In the genomic region with DNA sequence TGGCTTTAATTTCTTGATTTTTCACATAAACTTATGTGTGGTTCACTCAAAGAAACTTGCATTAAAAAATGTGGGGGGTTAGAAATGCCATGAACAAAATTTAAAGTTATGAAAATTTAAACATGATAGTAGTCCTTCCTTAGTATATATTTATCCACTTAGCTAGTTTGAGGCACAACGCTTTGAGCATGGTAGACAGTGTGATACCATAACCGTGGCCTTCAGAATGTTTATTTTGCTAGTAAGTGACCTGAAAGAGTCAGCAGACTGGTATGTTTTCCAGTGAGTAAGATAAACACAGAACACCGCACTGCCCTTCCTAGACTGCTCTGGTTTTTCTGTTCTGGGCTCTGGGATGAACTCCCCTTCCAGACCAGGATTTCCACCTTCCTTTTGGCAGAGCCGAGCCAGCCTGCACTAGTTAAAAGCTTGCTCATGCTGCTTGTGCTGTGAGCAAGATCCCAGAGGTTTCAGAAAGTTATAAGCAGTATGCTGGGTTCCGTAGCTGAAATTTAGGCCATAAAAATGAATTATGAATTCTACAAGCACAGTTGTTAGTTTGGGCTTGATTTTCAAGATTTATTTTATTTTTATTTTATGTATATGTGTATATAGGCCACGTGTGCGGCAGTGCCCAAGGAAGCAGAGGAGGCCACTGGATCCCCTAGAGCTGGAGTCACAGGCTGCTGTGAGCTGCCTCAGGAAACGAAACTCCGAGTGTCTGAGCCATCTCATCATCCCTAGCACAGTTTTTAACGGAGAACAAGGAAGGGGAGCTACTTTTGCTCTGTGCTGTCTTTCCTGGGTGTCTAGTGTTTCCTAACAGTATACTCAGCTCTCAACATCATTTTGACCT, we compare ENCODE assay signal across 15 mouse cellular contexts. TPM values are rescaled to one million over a fixed set of nuclear protein-coding genes. Genes with fewer than 3 reads are reported as not detected.
DNase-seq lines count a peak whose midpoint lies in the region; ATAC-seq lines count a peak whose summit lies in the region.
"Had no signal": no experiment of that assay in that cellular context is flagged by ENCODE, and none has a peak within 500 bp of the region (broad histone marks: within the 10 kb centered on the region; RNA-seq: fewer than 3 reads in every experiment).

No protein-coding gene starts in this region.

- H3K4me3 ChIP-seq in heart, embryonic 11.5 days (ENCODE audit: low read depth, low read length) = no peak overlapping the region
- no peak overlapping the region for H3K4me3 ChIP-seq in embryonic facial prominence, embryonic 12.5 days
- H3K4me3 ChIP-seq: hindbrain, embryonic 15.5 days; limb, embryonic 12.5 days had no signal

- H3K4me2 ChIP-seq in heart, embryonic 11.5 days = no peak overlapping the region
- no peak overlapping the region for H3K4me2 ChIP-seq in embryonic facial prominence, embryonic 12.5 days (replicated peaks)
- H3K4me2 ChIP-seq: hindbrain, embryonic 15.5 days; limb, embryonic 12.5 days had no signal

- no peaks in the 10 kb centered on the region for H3K36me3 ChIP-seq in heart, embryonic 11.5 days (ENCODE audit: control insufficient read depth, insufficient read depth, low read length)
- no peaks in the 10 kb centered on the region for H3K36me3 ChIP-seq in embryonic facial prominence, embryonic 12.5 days
- H3K36me3 ChIP-seq: hindbrain, embryonic 15.5 days; limb, embryonic 12.5 days had no signal

- H3K27me3 ChIP-seq in heart, embryonic 11.5 days (ENCODE audit: control insufficient read depth, insufficient read depth, low read length) = no peaks in the 10 kb centered on the region
- no peaks in the 10 kb centered on the region for H3K27me3 ChIP-seq in embryonic facial prominence, embryonic 12.5 days
- H3K27me3 ChIP-seq: hindbrain, embryonic 15.5 days; limb, embryonic 12.5 days had no signal

- no peaks in the 10 kb centered on the region for H3K4me1 ChIP-seq in heart, embryonic 11.5 days (ENCODE audit: control insufficient read depth, insufficient read depth, low read length)
- no peaks in the 10 kb centered on the region for H3K4me1 ChIP-seq in embryonic facial prominence, embryonic 12.5 days
- H3K4me1 ChIP-seq: hindbrain, embryonic 15.5 days; limb, embryonic 12.5 days had no signal

- no peak overlapping the region for H3K9ac ChIP-seq in heart, embryonic 11.5 days (ENCODE audit: low read depth, low read length)
- no peak overlapping the region for H3K9ac ChIP-seq in embryonic facial prominence, embryonic 12.5 days
- H3K9ac ChIP-seq: hindbrain, embryonic 15.5 days; limb, embryonic 12.5 days had no signal

- H3K9me3 ChIP-seq in heart, embryonic 11.5 days (replicated peaks; ENCODE audit: control insufficient read depth, low read length) = no peaks in the 10 kb centered on the region
- H3K9me3 ChIP-seq in embryonic facial prominence, embryonic 12.5 days = no peaks in the 10 kb centered on the region
- H3K9me3 ChIP-seq: hindbrain, embryonic 15.5 days; limb, embryonic 12.5 days had no signal

- no peak for DNase-seq in heart, adult 11 months
- DNase-seq in ovary, adult 18-20 months (ENCODE audit: low spot score) = peak; percentile 19
- no peak for DNase-seq in ovary, postnatal 10 days (ENCODE audit: low spot score)
- peak; percentile 56 for DNase-seq in yolk sac, embryonic 10.5 days (ENCODE audit: low spot score)
- DNase-seq in thymus, postnatal 36 days = no peak
- no peak for DNase-seq in spleen, postnatal 36 days (ENCODE audit: low spot score in 2 of 2)
- DNase-seq: adrenal gland, postnatal 10 days; gastrocnemius, postnatal 36 days; heart, postnatal 10 days; kidney, postnatal 36 days; lung, adult 2 months had no signal

- 0 out of 2 replicates have a peak, but pooled peaks have one; percentile 31 for ATAC-seq in heart, embryonic 11.5 days (replicated peaks; ENCODE audit: insufficient number of reproducible peaks, low FRiP score, low TSS enrichment)
- 0 out of 2 replicates have a peak, but pooled peaks have one; percentile 41 for ATAC-seq in embryonic facial prominence, embryonic 12.5 days (ENCODE audit: insufficient number of reproducible peaks, insufficient read depth, low FRiP score, low TSS enrichment)

- no peak overlapping the region for H3K27ac ChIP-seq in heart, embryonic 11.5 days (ENCODE audit: low read depth, low read length)
- no peak overlapping the region for H3K27ac ChIP-seq in embryonic facial prominence, embryonic 12.5 days
- H3K27ac ChIP-seq: hindbrain, embryonic 15.5 days; limb, embryonic 12.5 days had no signal

- WGBS in heart, embryonic 11.5 days (ENCODE audit: insufficient replicate concordance) = 49% methylated on average over 10 of the region's 10 CpGs
- 51% methylated on average over 10 of the region's 10 CpGs for WGBS in embryonic facial prominence, embryonic 12.5 days

RNA-seq across cellular contexts. Expression of a gene that starts 21.5 kb away (rescaled TPM):
- 17.1 and 19.3 TPM in 2 replicates for polyA plus RNA-seq in heart, embryonic 11.5 days (2014; fragmentation: Nextera tagmentation; extraction: Ambion mirVana)
- 43.1 and 49.7 TPM in 2 replicates for polyA plus RNA-seq in embryonic facial prominence, embryonic 12.5 days (2016; fragmentation: Nextera tagmentation; extraction: Ambion mirVana)

Comparison
In these comparisons a context has a peak if more than half of its experiments do, and no peak if none do; other contexts are left out.
1. DNase-seq: peak in ovary, adult 18-20 months (single experiment) and yolk sac, embryonic 10.5 days (single experiment); none in heart, adult 11 months (single experiment), ovary, postnatal 10 days (single experiment), thymus, postnatal 36 days (0 of 2) and spleen, postnatal 36 days (0 of 2).